Mouse (Mus musculus) heart, postnatal 36 days (tissue): ENCODE measurements at regions not wholly inside any gene's neighbourhood (a gene's known extent, or its start where the extent isn't known, plus 50 kb on each side); places are given as distances from the start of the nearest gene placed in this dataset.
"Not testable (repeated sequence)": the region's sequence is repeated elsewhere in the genome, so short reads cannot be mapped to it uniquely, and the experiment has no call there.

Experiments used
- DNase-seq, 2 experiments: peaks; one replicate each; pipeline ENCODE4 v3.0.0; 2021 to 2022
- intact Hi-C: fragments of 180-260 bp; cut with DNase I; formaldehyde crosslinking; loops from one replicate; pipeline ENCODE4 v1.15.1; 2025

GRCm38 (mm10) chr6:103809986-103810341 is 299.6 kb downstream of the Chl1 start:
- DNase-seq = no peak
- intact Hi-C loops = no loop called here

GRCm38 (mm10) chr6:103810342-103811001 is 300.1 kb downstream of the Chl1 start:
- intact Hi-C loops = loop anchor here (1.0 kb wide), 1 partner anchor 8 kb away; no protein-coding TSS in a partner anchor
- no peak for DNase-seq

GRCm38 (mm10) chr6:103816396-103816795 is 306.0 kb downstream of the Chl1 start:
- intact Hi-C loops = not testable (repeated sequence)

GRCm38 (mm10) chr6:103826042-103826441 is 315.7 kb downstream of the Chl1 start:
- intact Hi-C loops = no loop called here
- DNase-seq = no peak

More at GRCm38 (mm10) chr6:103816396-103816795, 306.0 kb downstream of the Chl1 start:
- DNase-seq = not testable (repeated sequence)

- DNase-seq = no peak
- intact Hi-C loops = no loop called here
Measured at GRCm38 (mm10) chr6:103827623-103828022, 317.2 kb downstream of the Chl1 start.

GRCm38 (mm10) chr6:103828866-103829265 is 318.5 kb downstream of the Chl1 start:
- DNase-seq = no peak
- intact Hi-C loops = no loop called here

- no peak for DNase-seq
- intact Hi-C loops = no loop called here
Measured at GRCm38 (mm10) chr6:103832301-103832700, 321.9 kb downstream of the Chl1 start.

- no peak for DNase-seq
- intact Hi-C loops = no loop called here
Measured at GRCm38 (mm10) chr6:103832808-103833207, 322.4 kb downstream of the Chl1 start.

GRCm38 (mm10) chr6:103833501-103834132 is 323.2 kb downstream of the Chl1 start:
- DNase-seq = peak; percentile 5 to 7
- intact Hi-C loops = no loop called here

GRCm38 (mm10) chr6:103834726-103835229 is 324.4 kb downstream of the Chl1 start:
- no peak for DNase-seq
- intact Hi-C loops = no loop called here

GRCm38 (mm10) chr6:103859787-103860186 is 349.4 kb downstream of the Chl1 start:
- intact Hi-C loops = no loop called here
- no peak for DNase-seq

GRCm38 (mm10) chr6:103893455-103893854 is 383.1 kb downstream of the Chl1 start:
- intact Hi-C loops = no loop called here
- DNase-seq = no peak

- intact Hi-C loops = no loop called here
- no peak for DNase-seq
Measured at GRCm38 (mm10) chr6:103924504-103924903, 414.1 kb downstream of the Chl1 start.

- intact Hi-C loops = no loop called here
- no peak for DNase-seq
Measured at GRCm38 (mm10) chr6:103927094-103927493, 416.7 kb downstream of the Chl1 start.

GRCm38 (mm10) chr6:103940345-103940744 is 430.0 kb downstream of the Chl1 start:
- no peak for DNase-seq
- intact Hi-C loops = no loop called here

- DNase-seq = no peak
- intact Hi-C loops = no loop called here
Measured at GRCm38 (mm10) chr6:103944361-103944760, 434.0 kb downstream of the Chl1 start.

- no peak for DNase-seq
- intact Hi-C loops = no loop called here
Measured at GRCm38 (mm10) chr6:103947474-103947873, 437.1 kb downstream of the Chl1 start.

- intact Hi-C loops = no loop called here
- DNase-seq = no peak
Measured at GRCm38 (mm10) chr6:103953134-103953771, 442.9 kb downstream of the Chl1 start.

GRCm38 (mm10) chr6:103959002-103959401 is 448.6 kb downstream of the Chl1 start:
- no peak for DNase-seq
- intact Hi-C loops = no loop called here

GRCm38 (mm10) chr6:103967811-103968420 is 457.5 kb downstream of the Chl1 start:
- intact Hi-C loops = no loop called here

GRCm38 (mm10) chr6:103999186-103999585 is 488.8 kb downstream of the Chl1 start:
- no peak for DNase-seq
- intact Hi-C loops = no loop called here

More at GRCm38 (mm10) chr6:103967811-103968420, 457.5 kb downstream of the Chl1 start:
- no peak for DNase-seq
